Mouse (Mus musculus): ENCODE data around the gene Zfp493. TPM values are rescaled to one million over a fixed set of nuclear protein-coding genes. Genes with fewer than 3 reads are reported as not detected.
"Not testable (repeated sequence)": the region's sequence is repeated elsewhere in the genome, so short reads cannot be mapped to it uniquely, and the experiment has no call there.

Zfp493 gene
- polyA plus RNA-seq (2016; fragmentation: Nextera tagmentation; extraction: Ambion mirVana): 3.2 and 3.3 TPM in 2 replicates

- H3K27me3 ChIP-seq (replicated peaks; ENCODE audit: low read depth, poor library complexity, severe bottlenecking): no peaks in the 10 kb centered on the region
- peaks cover 3% of the 10 kb centered on the region; the same call in 1 of the 2 replicates for H3K9me3 ChIP-seq
- DNase-seq (ENCODE audit: low spot score): peak; percentile 65
- H3K36me3 ChIP-seq (replicated peaks): peaks cover 5% of the 10 kb centered on the region; the same call in 1 of the 2 replicates
- H3K4me1 ChIP-seq: peaks cover 5% of the 10 kb centered on the region; the same call in 1 of the 2 replicates
- peak within 1 kb of the TSS; percentile 80 for H3K4me3 ChIP-seq
- peak within 1 kb of the TSS; percentile 87 for H3K27ac ChIP-seq (replicated peaks)
- 7% methylated on average over 26 of the region's 26 CpGs for WGBS
These were observed at the start of gene Zfp493 for GRCm38 (mm10) chr13:67779265-67780221. Gene Zfp493 (plus strand): TSS chr13:67779693.

- 93% methylated on average over 9 of the region's 9 CpGs for WGBS
- not testable (repeated sequence) for H3K4me3 ChIP-seq
These were observed 45.1 kb upstream of the Zfp493 start for GRCm38 (mm10) chr13:67734391-67734790.

GRCm38 (mm10) chr13:67742941-67743340 lies 36.6 kb upstream of the Zfp493 start:
- Histone ChIP-seq H3K27me3 (replicated peaks; ENCODE audit: low read depth, poor library complexity, severe bottlenecking) (no peaks in the 10 kb centered on the region), H3K4me3 (no peak overlapping the region), H3K36me3 (replicated peaks) (peaks cover 22% of the 10 kb centered on the region), H3K27ac (replicated peaks) (no peak overlapping the region), H3K4me1 (no peaks in the 10 kb centered on the region), H3K9me3 (peaks cover 9% of the 10 kb centered on the region; the same call in 1 of the 2 replicates)
- no peak for DNase-seq (ENCODE audit: low spot score)
- 92% methylated on average over 3 of the region's 3 CpGs for WGBS

More at GRCm38 (mm10) chr13:67734391-67734790, 45.1 kb upstream of the Zfp493 start:
- DNase-seq (ENCODE audit: low spot score); H3K27me3 ChIP-seq (replicated peaks; ENCODE audit: low read depth, poor library complexity, severe bottlenecking); H3K4me1 ChIP-seq; H3K36me3 ChIP-seq (replicated peaks); H3K27ac ChIP-seq (replicated peaks): not testable (repeated sequence)
- peaks cover 19% of the 10 kb centered on the region for H3K9me3 ChIP-seq

GRCm38 (mm10) chr13:67743896-67744295 lies 35.6 kb upstream of the Zfp493 start:
- peaks cover 16% of the 10 kb centered on the region; the same call in 1 of the 2 replicates for H3K9me3 ChIP-seq
- DNase-seq (ENCODE audit: low spot score): no peak
- H3K27ac ChIP-seq (replicated peaks): no peak overlapping the region
- H3K36me3 ChIP-seq (replicated peaks): peaks cover 31% of the 10 kb centered on the region
- WGBS: 85% methylated on average over 9 of the region's 9 CpGs
- no peaks in the 10 kb centered on the region for H3K27me3 ChIP-seq (replicated peaks; ENCODE audit: low read depth, poor library complexity, severe bottlenecking)
- no peak overlapping the region for H3K4me3 ChIP-seq
- no peaks in the 10 kb centered on the region for H3K4me1 ChIP-seq

GRCm38 (mm10) chr13:67754333-67755306 lies 24.9 kb upstream of the Zfp493 start, which contains the start of gene Zfp85:
Gene Zfp85 (minus strand): TSS chr13:67755228.
- Histone ChIP-seq H3K27me3 (replicated peaks; ENCODE audit: low read depth, poor library complexity, severe bottlenecking) (no peaks in the 10 kb centered on the region), H3K27ac (replicated peaks) (peak within 1 kb of the TSS; percentile 87), H3K4me1 (peaks cover 4% of the 10 kb centered on the region; the same call in 1 of the 2 replicates), H3K9me3 (peaks cover under 1% of the 10 kb centered on the region; the same call in 1 of the 2 replicates), H3K36me3 (replicated peaks) (peaks cover 16% of the 10 kb centered on the region), H3K4me3 (peak within 1 kb of the TSS; percentile 70)
- peak; percentile 71 for DNase-seq (ENCODE audit: low spot score)
- 9% methylated on average over 24 of the region's 24 CpGs for WGBS

GRCm38 (mm10) chr13:67755761-67756160 lies 23.7 kb upstream of the Zfp493 start:
- H3K27ac ChIP-seq (replicated peaks): 0 out of 2 replicates have a peak overlapping the region, but pooled peaks have one; percentile 87
- WGBS: 85% methylated on average over 6 of the region's 6 CpGs
- H3K36me3 ChIP-seq (replicated peaks): peaks cover 11% of the 10 kb centered on the region
- no peak for DNase-seq (ENCODE audit: low spot score)
- H3K4me3 ChIP-seq: peak overlapping the region; percentile 70; the same call in 1 of the 2 replicates
- H3K9me3 ChIP-seq: no peaks in the 10 kb centered on the region
- peaks cover 4% of the 10 kb centered on the region; the same call in 1 of the 2 replicates for H3K4me1 ChIP-seq
- H3K27me3 ChIP-seq (replicated peaks; ENCODE audit: low read depth, poor library complexity, severe bottlenecking): no peaks in the 10 kb centered on the region

GRCm38 (mm10) chr13:67759966-67760365 lies 19.5 kb upstream of the Zfp493 start:
- Histone ChIP-seq H3K36me3 (replicated peaks) (no peaks in the 10 kb centered on the region), H3K4me1 (no peaks in the 10 kb centered on the region), H3K4me3 (no peak overlapping the region), H3K27me3 (replicated peaks; ENCODE audit: low read depth, poor library complexity, severe bottlenecking) (no peaks in the 10 kb centered on the region), H3K9me3 (no peaks in the 10 kb centered on the region), H3K27ac (replicated peaks) (no peak overlapping the region)
- 81% methylated on average over 1 of the region's 1 CpGs for WGBS
- no peak for DNase-seq (ENCODE audit: low spot score)

- H3K4me1 ChIP-seq: no peaks in the 10 kb centered on the region
- no peak overlapping the region for H3K27ac ChIP-seq (replicated peaks)
- no peaks in the 10 kb centered on the region for H3K36me3 ChIP-seq (replicated peaks)
- no peaks in the 10 kb centered on the region for H3K9me3 ChIP-seq
- no peak overlapping the region for H3K4me3 ChIP-seq
- 83% methylated on average over 2 of the region's 2 CpGs for WGBS
- no peaks in the 10 kb centered on the region for H3K27me3 ChIP-seq (replicated peaks; ENCODE audit: low read depth, poor library complexity, severe bottlenecking)
- no peak for DNase-seq (ENCODE audit: low spot score)
These were observed 16.3 kb upstream of the Zfp493 start for GRCm38 (mm10) chr13:67763031-67763768.

- 93% methylated on average over 10 of the region's 10 CpGs for WGBS
These were observed 12.5 kb downstream of the Zfp493 start for GRCm38 (mm10) chr13:67791921-67792455.

GRCm38 (mm10) chr13:67798618-67799017 lies 19.1 kb downstream of the Zfp493 start:
- Histone ChIP-seq H3K27ac (replicated peaks) (no peak overlapping the region), H3K4me1 (no peaks in the 10 kb centered on the region), H3K9me3 (no peaks in the 10 kb centered on the region), H3K27me3 (replicated peaks; ENCODE audit: low read depth, poor library complexity, severe bottlenecking) (no peaks in the 10 kb centered on the region), H3K4me3 (no peak overlapping the region), H3K36me3 (replicated peaks) (no peaks in the 10 kb centered on the region)
- WGBS: 78% methylated on average over 3 of the region's 3 CpGs
- no peak for DNase-seq (ENCODE audit: low spot score)

More at GRCm38 (mm10) chr13:67791921-67792455, 12.5 kb downstream of the Zfp493 start:
- no peaks in the 10 kb centered on the region for H3K4me1 ChIP-seq
- no peak for DNase-seq (ENCODE audit: low spot score)
- H3K9me3 ChIP-seq: peaks cover 17% of the 10 kb centered on the region; the same call in 1 of the 2 replicates
- peaks cover 22% of the 10 kb centered on the region for H3K36me3 ChIP-seq (replicated peaks)
- no peak overlapping the region for H3K27ac ChIP-seq (replicated peaks)
- no peaks in the 10 kb centered on the region for H3K27me3 ChIP-seq (replicated peaks; ENCODE audit: low read depth, poor library complexity, severe bottlenecking)
- H3K4me3 ChIP-seq: no peak overlapping the region

GRCm38 (mm10) chr13:67799151-67799550 lies 19.7 kb downstream of the Zfp493 start:
- not testable (repeated sequence) for H3K4me1 ChIP-seq; H3K27ac ChIP-seq (replicated peaks); H3K36me3 ChIP-seq (replicated peaks); H3K9me3 ChIP-seq; H3K27me3 ChIP-seq (replicated peaks; ENCODE audit: low read depth, poor library complexity, severe bottlenecking); DNase-seq (ENCODE audit: low spot score); H3K4me3 ChIP-seq
- WGBS: 87% methylated on average over 3 of the region's 3 CpGs
